Mouse (Mus musculus) forebrain, postnatal 0 days (tissue): ENCODE data around the gene Megf11. TPM values are rescaled to one million over a fixed set of nuclear protein-coding genes. Genes with fewer than 3 reads are reported as not detected.
A peak's percentile ranks its signal among the peaks of the same experiment; 100 is the strongest.

Source experiments
- ATAC-seq: fragments of 200-750 bp; cut with Nextera tagmentation; 2 replicates; pipeline ENCODE4 v1.8.0; 2017; ENCODE audit warnings: mild to moderate bottlenecking, moderate library complexity
- DNase-seq: peaks from one replicate; pipeline ENCODE4 v3.0.0-alpha.2; 2015
- H3K27ac ChIP-seq: fragments of 300-500 bp; sonication (generic); 2 replicates; pipeline ENCODE4 v1.5.1; 2014; ENCODE audit warnings: low read depth, mild to moderate bottlenecking, antibody characterized with exemption, low read length, moderate library complexity, mixed read lengths
- H3K27me3 ChIP-seq: fragments of 300-500 bp; sonication (generic); 2 replicates; pipeline ENCODE4 v1.6.1; 2014; ENCODE audit warnings: mild to moderate bottlenecking, low read length, mixed read lengths; ENCODE audit not compliant: insufficient read depth
- H3K36me3 ChIP-seq: fragments of 300-500 bp; sonication (generic); 2 replicates; pipeline ENCODE4 v1.6.1; 2014; ENCODE audit warnings: mild to moderate bottlenecking, moderate library complexity; ENCODE audit not compliant: insufficient read depth
- H3K4me1 ChIP-seq: fragments of 300-500 bp; sonication (generic); 2 replicates; pipeline ENCODE4 v1.6.1; 2014; ENCODE audit warnings: antibody characterized with exemption; ENCODE audit not compliant: insufficient read depth
- H3K4me2 ChIP-seq: fragments of 300-500 bp; sonication (generic); 2 replicates; pipeline ENCODE4 v1.6.1; 2014; ENCODE audit warnings: low read depth, mild to moderate bottlenecking, moderate library complexity
- H3K4me3 ChIP-seq: fragments of 300-500 bp; sonication (generic); 2 replicates; pipeline ENCODE4 v1.5.1; 2014; ENCODE audit warnings: low read depth, low read length, mixed read lengths
- H3K9ac ChIP-seq: fragments of 300-500 bp; sonication (generic); 2 replicates; pipeline ENCODE4 v1.6.1; 2014; ENCODE audit warnings: mild to moderate bottlenecking
- H3K9me3 ChIP-seq: fragments of 300-500 bp; sonication (generic); 2 replicates; pipeline ENCODE4 v1.6.1; 2016; ENCODE audit warnings: low read length
- CTCF ChIP-seq: sonication (generic); IDR thresholded peaks from 2 replicates; pipeline ENCODE4 v1.5.1; 2016; ENCODE audit warnings: antibody characterized with exemption, control low read depth, low read depth
- WGBS: fragments of 180-500 bp; shearing (Covaris S2); extraction: QIAGEN DNeasy Blood & Tissue Kit; methylation state at CpG from one replicate; pipeline ENCODE4 v1.1.7; 2014; 5-methylcytosine and 5-hydroxymethylcytosine counted together
- polyA plus RNA-seq: library from polyadenylated mRNA; unstranded; fragments of >200 nt; fragmentation: Nextera tagmentation; extraction: Ambion mirVana; gene quantifications from 2 replicates; pipeline ENCODE4 v1.2.1, GENCODE M21; 2015
- total RNA-seq: library from RNA; depleted of rRNA; stranded (reverse); fragments of >200 nt; gene quantifications from 2 replicates; pipeline ENCODE4 v1.2.3, GENCODE M21; 2014

The Megf11 gene
- total and polyA plus RNA-seq, 2 experiments from 2014 or later = 8.9 to 14.5 TPM

DNA sequence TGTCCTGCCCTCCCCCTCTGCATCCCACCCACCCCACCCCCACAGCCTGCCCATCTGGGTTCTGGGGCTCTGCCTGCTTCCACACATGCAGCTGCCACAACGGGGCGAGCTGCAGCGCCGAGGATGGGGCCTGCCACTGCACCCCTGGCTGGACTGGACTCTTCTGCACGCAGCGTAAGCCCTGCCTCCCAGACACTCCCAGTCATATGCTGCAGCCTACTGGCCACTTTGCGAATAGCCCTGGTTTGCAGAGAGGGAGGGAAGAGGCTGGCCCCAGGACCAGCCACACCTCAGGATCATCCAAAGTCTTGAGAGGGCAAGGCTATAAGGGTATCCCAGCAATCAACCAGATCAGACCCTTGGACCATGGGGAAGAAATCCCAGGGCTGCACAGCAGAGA is 305.8 kb downstream of the Megf11 start:
- no peak overlapping the region for H3K27ac ChIP-seq
- H3K27me3 ChIP-seq = no peaks in the 10 kb centered on the region
- no peaks in the 10 kb centered on the region for H3K9me3 ChIP-seq
- no peak overlapping the region for H3K4me2 ChIP-seq
- H3K4me1 ChIP-seq = no peaks in the 10 kb centered on the region
- H3K4me3 ChIP-seq = no peak overlapping the region
- DNase-seq (peak; percentile 74), ATAC-seq (peak; percentile 91)
- TF ChIP-seq CTCF = peak; percentile 95
- H3K36me3 ChIP-seq = peaks cover 18% of the 10 kb centered on the region
- no peak overlapping the region for H3K9ac ChIP-seq
- 6% methylated on average over 7 of the region's 7 CpGs for WGBS

DNA sequence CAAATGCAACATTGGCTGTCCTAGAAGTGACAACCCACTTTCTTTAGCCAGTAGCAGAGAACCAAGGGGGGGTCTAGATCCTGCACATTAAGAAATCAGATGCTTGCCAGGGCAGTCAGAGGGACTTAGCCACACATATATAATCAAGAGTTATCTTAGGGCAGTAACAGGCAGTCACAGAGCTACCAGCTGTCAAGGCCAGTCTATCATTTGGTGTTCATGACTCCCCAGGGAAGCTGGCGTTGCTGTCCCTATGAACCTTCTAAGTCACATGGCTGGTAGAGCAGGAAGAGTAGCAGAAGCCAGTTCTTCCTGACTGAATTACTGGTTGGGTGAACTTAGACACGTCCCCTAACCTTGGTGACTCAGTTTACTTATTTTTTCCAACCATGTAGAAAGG is 307.7 kb downstream of the Megf11 start:
- Histone ChIP-seq H3K4me3 (no peak overlapping the region), H3K27me3 (no peaks in the 10 kb centered on the region), H3K4me2 (no peak overlapping the region), H3K27ac (no peak overlapping the region), H3K36me3 (peaks cover 22% of the 10 kb centered on the region), H3K4me1 (no peaks in the 10 kb centered on the region), H3K9me3 (no peaks in the 10 kb centered on the region), H3K9ac (no peak overlapping the region)
- no peak for TF ChIP-seq CTCF
- ATAC-seq = no peak
- DNase-seq = no peak
- WGBS = 85% methylated on average over 2 of the region's 2 CpGs

DNA sequence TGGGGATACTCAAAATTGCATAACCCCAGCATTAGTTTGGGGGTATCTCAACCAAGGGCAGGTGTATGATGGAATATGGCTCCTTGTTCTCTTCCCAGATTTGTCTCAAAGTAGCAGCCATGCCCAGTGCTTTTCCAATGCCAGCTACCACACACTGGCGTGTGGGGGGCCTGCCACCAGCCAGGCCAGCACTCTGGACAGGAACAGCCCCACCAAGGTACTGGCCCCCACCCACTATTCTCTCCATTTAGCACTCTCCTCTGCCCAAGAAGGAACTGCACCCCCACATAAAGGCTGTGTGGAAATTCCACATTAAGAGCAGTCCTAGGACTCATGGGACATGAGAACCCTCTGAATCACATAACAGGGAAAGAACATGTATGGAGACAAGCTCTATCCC is 309.8 kb downstream of the Megf11 start:
- no peaks in the 10 kb centered on the region for H3K27me3 ChIP-seq
- no peaks in the 10 kb centered on the region for H3K9me3 ChIP-seq
- H3K4me2 ChIP-seq = no peak overlapping the region
- H3K36me3 ChIP-seq = peaks cover 22% of the 10 kb centered on the region
- WGBS = 100% methylated on average over 1 of the region's 1 CpGs
- no peak for TF ChIP-seq CTCF
- no peaks in the 10 kb centered on the region for H3K4me1 ChIP-seq
- no peak overlapping the region for H3K9ac ChIP-seq
- ATAC-seq (no peak), DNase-seq (no peak)
- no peak overlapping the region for H3K4me3 ChIP-seq
- H3K27ac ChIP-seq = no peak overlapping the region

GRCm38 (mm10) chr9:64696404-64696803 is 311.0 kb downstream of the Megf11 start:
- no peak overlapping the region for H3K9ac ChIP-seq
- 87% methylated on average over 4 of the region's 4 CpGs for WGBS
- no peak overlapping the region for H3K4me3 ChIP-seq
- H3K27ac ChIP-seq = no peak overlapping the region
- no peaks in the 10 kb centered on the region for H3K27me3 ChIP-seq
- H3K9me3 ChIP-seq = no peaks in the 10 kb centered on the region
- peaks cover 22% of the 10 kb centered on the region for H3K36me3 ChIP-seq
- DNase-seq = no peak
- H3K4me1 ChIP-seq = no peaks in the 10 kb centered on the region
- no peak for TF ChIP-seq CTCF
- no peak overlapping the region for H3K4me2 ChIP-seq
- no peak for ATAC-seq

DNA sequence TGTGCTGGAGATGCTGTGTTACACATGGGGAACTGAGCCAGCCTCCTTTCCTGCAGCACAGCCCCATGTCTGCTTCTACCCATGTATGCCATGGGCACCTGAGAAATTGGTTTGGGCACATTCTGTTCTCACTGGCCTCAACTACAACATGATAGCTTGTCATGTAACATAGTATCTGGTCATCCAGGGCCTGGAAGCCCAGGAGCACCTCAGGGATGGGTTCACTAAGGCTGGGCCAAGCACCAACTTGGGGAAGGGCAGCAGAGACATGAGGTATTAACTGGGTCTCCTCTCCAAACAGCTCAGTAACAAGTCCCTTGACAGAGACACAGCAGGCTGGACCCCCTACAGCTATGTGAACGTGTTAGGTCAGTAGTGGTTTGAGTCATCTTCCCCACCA is 311.6 kb downstream of the Megf11 start:
- DNase-seq (no peak), ATAC-seq (no peak)
- Histone ChIP-seq H3K27ac (no peak overlapping the region), H3K36me3 (peaks cover 22% of the 10 kb centered on the region), H3K4me2 (no peak overlapping the region), H3K4me1 (no peaks in the 10 kb centered on the region), H3K9me3 (no peaks in the 10 kb centered on the region), H3K9ac (no peak overlapping the region), H3K4me3 (no peak overlapping the region), H3K27me3 (no peaks in the 10 kb centered on the region)
- WGBS = 62% methylated on average over 1 of the region's 1 CpGs
- TF ChIP-seq CTCF = no peak

- Histone ChIP-seq H3K36me3 (peaks cover 22% of the 10 kb centered on the region), H3K27me3 (no peaks in the 10 kb centered on the region), H3K4me3 (no peak overlapping the region), H3K4me2 (no peak overlapping the region), H3K4me1 (no peaks in the 10 kb centered on the region), H3K9me3 (no peaks in the 10 kb centered on the region), H3K9ac (no peak overlapping the region), H3K27ac (no peak overlapping the region)
- no peak for TF ChIP-seq CTCF
- 87% methylated on average over 5 of the region's 5 CpGs for WGBS
- DNase-seq (no peak), ATAC-seq (no peak)
Measured at GRCm38 (mm10) chr9:64697677-64698076, 312.3 kb downstream of the Megf11 start.

GRCm38 (mm10) chr9:64698586-64698985 is 313.2 kb downstream of the Megf11 start:
- no peaks in the 10 kb centered on the region for H3K4me1 ChIP-seq
- no peak for TF ChIP-seq CTCF
- H3K27me3 ChIP-seq = no peaks in the 10 kb centered on the region
- DNase-seq (no peak), ATAC-seq (no peak)
- H3K9ac ChIP-seq = no peak overlapping the region
- no peak overlapping the region for H3K27ac ChIP-seq
- H3K9me3 ChIP-seq = no peaks in the 10 kb centered on the region
- H3K4me2 ChIP-seq = no peak overlapping the region
- peaks cover 20% of the 10 kb centered on the region for H3K36me3 ChIP-seq
- 97% methylated on average over 1 of the region's 1 CpGs for WGBS
- H3K4me3 ChIP-seq = no peak overlapping the region
